13 mouse cellular contexts compared by ENCODE assay signal in genomic region chr7:125564316-125565024, GRCm38 (mm10). TPM values are rescaled to one million over a fixed set of nuclear protein-coding genes. Genes with fewer than 3 reads are reported as not detected.
DNase-seq lines count a peak whose midpoint lies in the region.
"Had no signal": no experiment of that assay in that cellular context is flagged by ENCODE, and none has a peak within 500 bp of the region (broad histone marks: within the 10 kb centered on the region; RNA-seq: fewer than 3 reads in every experiment).

No protein-coding gene starts in this region.

- peak; percentile 11 for DNase-seq in adrenal gland, postnatal 14 days
- DNase-seq in adrenal gland, postnatal 25 days = no peak
- DNase-seq in kidney, postnatal 10 days = peak; percentile 4
- no peak for DNase-seq in kidney, postnatal 14 days
- DNase-seq in retina, postnatal 1 day = peak; percentile 53
- no peak for DNase-seq in retina, embryonic 14.5 days (ENCODE audit: low spot score)
- DNase-seq: adrenal gland, postnatal 10 days; cerebellum, adult 11 months; cerebellum, adult 9-10 months; cerebellum, postnatal 25 days; gastrocnemius, postnatal 36 days; heart, postnatal 10 days had no signal

RNA-seq across cellular contexts. Expression of gene Il4ra, which starts 12.6 kb away (rescaled TPM):
- total RNA-seq in adrenal gland, postnatal 14 days (2021) = 51.5 and 62.0 TPM in 2 replicates
- 100 and 101 TPM in 2 replicates for total RNA-seq in adrenal gland, postnatal 25 days (2021)

RNA-seq across cellular contexts. Expression of gene Il21r, which starts 38.8 kb away (rescaled TPM):
- 0.63 and 8.8 TPM in 2 replicates for total RNA-seq in adrenal gland, postnatal 14 days (2021)
- 0.43 TPM in 1 of 2 replicates, not detected in the other for total RNA-seq in adrenal gland, postnatal 25 days (2021)
- total RNA-seq: gastrocnemius, adult 8-10 months had no signal

Comparison
In these comparisons a context has a peak if more than half of its experiments do, and no peak if none do; other contexts are left out.
1. DNase-seq: peak in adrenal gland, postnatal 14 days (single experiment), kidney, postnatal 10 days (single experiment) and retina, postnatal 1 day (single experiment); none in adrenal gland, postnatal 25 days (single experiment), kidney, postnatal 14 days (single experiment) and retina, embryonic 14.5 days (single experiment).